In genomic region chr11:103103621-103104020, GRCm38 (mm10) we compare ENCODE assay signal across 7 mouse cellular contexts. TPM values are rescaled to one million over a fixed set of nuclear protein-coding genes. Genes with fewer than 3 reads are reported as not detected.
DNase-seq lines count a peak whose midpoint lies in the region; ATAC-seq lines count a peak whose summit lies in the region.

No protein-coding gene starts in this region.

- no peak for DNase-seq in neural tube, embryonic 11.5 days (ENCODE audit: low spot score)
- DNase-seq in neural tube, embryonic 10.5 days (ENCODE audit: extremely low spot score, low spot score), result no peak
- DNase-seq in forebrain, embryonic 11.5 days (ENCODE audit: low spot score), result no peak
- no peak for DNase-seq in B cell, adult 2 months
- no peak for DNase-seq in gastrocnemius, postnatal 10 days

- peaks cover 34% of the 10 kb centered on the region for H3K27me3 ChIP-seq in neural tube, embryonic 11.5 days (ENCODE audit: control insufficient read depth, insufficient read depth, low read length)
- H3K27me3 ChIP-seq in forebrain, embryonic 11.5 days (ENCODE audit: control insufficient read depth, insufficient read depth, low read length), result peaks cover 28% of the 10 kb centered on the region
- no peaks in the 10 kb centered on the region; the same call in 1 of the 2 replicates for H3K27me3 ChIP-seq in kidney, embryonic 16.5 days (ENCODE audit: insufficient read depth, low read length)
- peaks cover 48% of the 10 kb centered on the region for H3K27me3 ChIP-seq in neural tube, embryonic 13.5 days

- H3K9ac ChIP-seq in neural tube, embryonic 11.5 days (ENCODE audit: low read length), result no peak overlapping the region
- H3K9ac ChIP-seq in forebrain, embryonic 11.5 days (ENCODE audit: low read length), result no peak overlapping the region
- H3K9ac ChIP-seq in kidney, embryonic 16.5 days (replicated peaks; ENCODE audit: low read length), result peak overlapping the region; percentile 67
- H3K9ac ChIP-seq in neural tube, embryonic 13.5 days, result no peak overlapping the region

- no peak for ATAC-seq in neural tube, embryonic 11.5 days (ENCODE audit: insufficient read depth, low FRiP score, low TSS enrichment)
- no peak for ATAC-seq in forebrain, embryonic 11.5 days (replicated peaks; ENCODE audit: low FRiP score)
- ATAC-seq in kidney, embryonic 16.5 days (ENCODE audit: low FRiP score, low TSS enrichment), result no peak
- no peak for ATAC-seq in neural tube, embryonic 13.5 days (ENCODE audit: low read depth)

- H3K9me3 ChIP-seq in neural tube, embryonic 11.5 days (ENCODE audit: control insufficient read depth, low read length), result no peaks in the 10 kb centered on the region
- no peaks in the 10 kb centered on the region for H3K9me3 ChIP-seq in forebrain, embryonic 11.5 days (ENCODE audit: control insufficient read depth, low read length)
- H3K9me3 ChIP-seq in kidney, embryonic 16.5 days (ENCODE audit: low read length), result no peaks in the 10 kb centered on the region
- no peaks in the 10 kb centered on the region for H3K9me3 ChIP-seq in neural tube, embryonic 13.5 days

- H3K4me2 ChIP-seq in neural tube, embryonic 11.5 days (ENCODE audit: low read depth), result peak overlapping the region; percentile 74
- H3K4me2 ChIP-seq in forebrain, embryonic 11.5 days (ENCODE audit: low read depth, low read length, severe bottlenecking), result peak overlapping the region; percentile 85; the same call in 1 of the 2 replicates
- peak overlapping the region; percentile 92 for H3K4me2 ChIP-seq in kidney, embryonic 16.5 days (replicated peaks; ENCODE audit: low read depth, low read length)
- peak overlapping the region; percentile 79 for H3K4me2 ChIP-seq in neural tube, embryonic 13.5 days

- H3K4me1 ChIP-seq in neural tube, embryonic 11.5 days (ENCODE audit: control insufficient read depth, insufficient read depth, low read length), result peaks cover 8% of the 10 kb centered on the region; the same call in 1 of the 2 replicates
- H3K4me1 ChIP-seq in forebrain, embryonic 11.5 days (replicated peaks; ENCODE audit: control insufficient read depth, insufficient read depth, low read length), result peaks cover 13% of the 10 kb centered on the region
- peaks cover 43% of the 10 kb centered on the region for H3K4me1 ChIP-seq in kidney, embryonic 16.5 days (ENCODE audit: insufficient read depth, low read length)
- peaks cover 32% of the 10 kb centered on the region for H3K4me1 ChIP-seq in neural tube, embryonic 13.5 days (replicated peaks)

- 59% methylated on average over 8 of the region's 8 CpGs for WGBS in neural tube, embryonic 11.5 days
- WGBS in forebrain, embryonic 11.5 days, result 62% methylated on average over 8 of the region's 8 CpGs
- 62% methylated on average over 8 of the region's 8 CpGs for WGBS in kidney, embryonic 16.5 days
- WGBS in neural tube, embryonic 13.5 days, result 53% methylated on average over 8 of the region's 8 CpGs

- H3K27ac ChIP-seq in neural tube, embryonic 11.5 days (ENCODE audit: low read depth, low read length), result no peak overlapping the region
- H3K27ac ChIP-seq in forebrain, embryonic 11.5 days (ENCODE audit: low read depth, low read length), result no peak overlapping the region
- H3K27ac ChIP-seq in kidney, embryonic 16.5 days (ENCODE audit: low read length), result no peak overlapping the region
- H3K27ac ChIP-seq in neural tube, embryonic 13.5 days (replicated peaks), result no peak overlapping the region

- H3K4me3 ChIP-seq in neural tube, embryonic 11.5 days (ENCODE audit: low read depth, low read length), result no peak overlapping the region
- H3K4me3 ChIP-seq in forebrain, embryonic 11.5 days (ENCODE audit: low read depth, low read length), result peak overlapping the region; percentile 42
- H3K4me3 ChIP-seq in kidney, embryonic 16.5 days (ENCODE audit: low read length), result peak overlapping the region; percentile 66
- H3K4me3 ChIP-seq in neural tube, embryonic 13.5 days, result peak overlapping the region; percentile 42; the same call in 1 of the 2 replicates

- no peaks in the 10 kb centered on the region for H3K36me3 ChIP-seq in neural tube, embryonic 11.5 days (ENCODE audit: control insufficient read depth, insufficient read depth, low read length)
- no peaks in the 10 kb centered on the region for H3K36me3 ChIP-seq in forebrain, embryonic 11.5 days (ENCODE audit: control insufficient read depth, insufficient read depth, low read length)
- no peaks in the 10 kb centered on the region for H3K36me3 ChIP-seq in kidney, embryonic 16.5 days (ENCODE audit: insufficient read depth, low read length)
- no peaks in the 10 kb centered on the region for H3K36me3 ChIP-seq in neural tube, embryonic 13.5 days

RNA-seq across cellular contexts. Expression of gene Acbd4, which starts 2.1 kb away (rescaled TPM):
- 4.4 and 6.4 TPM in 2 replicates for polyA plus RNA-seq in neural tube, embryonic 11.5 days (2014; fragmentation: Nextera tagmentation; extraction: Ambion mirVana)
- polyA plus RNA-seq in forebrain, embryonic 11.5 days (2014; fragmentation: Nextera tagmentation; extraction: Ambion mirVana), result 7.8 and 8.1 TPM in 2 replicates
- 28.7 and 29.9 TPM in 2 replicates for polyA plus RNA-seq in kidney, embryonic 16.5 days (2015; fragmentation: Nextera tagmentation; extraction: Ambion mirVana)
- 8.5 and 9.9 TPM in 2 replicates for polyA plus RNA-seq in neural tube, embryonic 13.5 days (2015; fragmentation: Nextera tagmentation; extraction: Ambion mirVana)
- total RNA-seq in gastrocnemius, postnatal 10 days (2021), result 10 to 100 TPM; 34.9 to 50.5 TPM

RNA-seq across cellular contexts. Expression of gene Plcd3, which starts 2.2 kb away (rescaled TPM):
- polyA plus RNA-seq in neural tube, embryonic 11.5 days (2014; fragmentation: Nextera tagmentation; extraction: Ambion mirVana), result 0.80 and 0.90 TPM in 2 replicates
- 0.69 and 0.86 TPM in 2 replicates for polyA plus RNA-seq in forebrain, embryonic 11.5 days (2014; fragmentation: Nextera tagmentation; extraction: Ambion mirVana)
- polyA plus RNA-seq in kidney, embryonic 16.5 days (2015; fragmentation: Nextera tagmentation; extraction: Ambion mirVana), result 8.2 and 8.7 TPM in 2 replicates
- 0.98 and 1.6 TPM in 2 replicates for polyA plus RNA-seq in neural tube, embryonic 13.5 days (2015; fragmentation: Nextera tagmentation; extraction: Ambion mirVana)
- total RNA-seq in gastrocnemius, postnatal 10 days (2021), result 1 to 10 TPM; 5.8 to 8.6 TPM

RNA-seq across cellular contexts. Expression of gene Hexim1, which starts 12.4 kb away (rescaled TPM):
- polyA plus RNA-seq in neural tube, embryonic 11.5 days (2014; fragmentation: Nextera tagmentation; extraction: Ambion mirVana), result 3.6 and 3.9 TPM in 2 replicates
- polyA plus RNA-seq in forebrain, embryonic 11.5 days (2014; fragmentation: Nextera tagmentation; extraction: Ambion mirVana), result 3.9 and 4.6 TPM in 2 replicates
- 5.5 and 6.6 TPM in 2 replicates for polyA plus RNA-seq in kidney, embryonic 16.5 days (2015; fragmentation: Nextera tagmentation; extraction: Ambion mirVana)
- 3.6 and 3.9 TPM in 2 replicates for polyA plus RNA-seq in neural tube, embryonic 13.5 days (2015; fragmentation: Nextera tagmentation; extraction: Ambion mirVana)
- total RNA-seq in gastrocnemius, postnatal 10 days (2021), result 10 to 100 TPM; 24.0 to 26.7 TPM

RNA-seq across cellular contexts. Expression of gene Hexim2, which starts 28.6 kb away (rescaled TPM):
- 5.8 and 7.5 TPM in 2 replicates for polyA plus RNA-seq in neural tube, embryonic 11.5 days (2014; fragmentation: Nextera tagmentation; extraction: Ambion mirVana)
- 8.7 and 9.2 TPM in 2 replicates for polyA plus RNA-seq in forebrain, embryonic 11.5 days (2014; fragmentation: Nextera tagmentation; extraction: Ambion mirVana)
- 11.3 and 11.8 TPM in 2 replicates for polyA plus RNA-seq in kidney, embryonic 16.5 days (2015; fragmentation: Nextera tagmentation; extraction: Ambion mirVana)
- polyA plus RNA-seq in neural tube, embryonic 13.5 days (2015; fragmentation: Nextera tagmentation; extraction: Ambion mirVana), result 17.3 and 17.6 TPM in 2 replicates
- total RNA-seq in gastrocnemius, postnatal 10 days (2021), result 1 to 10 TPM; 5.8 to 6.7 TPM
